Mouse (Mus musculus): ENCODE measurements around the gene Coro6. TPM values are rescaled to one million over a fixed set of nuclear protein-coding genes. Genes with fewer than 3 reads are reported as not detected.

The Coro6 gene
- polyA plus RNA-seq, 1 experiment from 2014 or later, result 0.39 TPM

DNA sequence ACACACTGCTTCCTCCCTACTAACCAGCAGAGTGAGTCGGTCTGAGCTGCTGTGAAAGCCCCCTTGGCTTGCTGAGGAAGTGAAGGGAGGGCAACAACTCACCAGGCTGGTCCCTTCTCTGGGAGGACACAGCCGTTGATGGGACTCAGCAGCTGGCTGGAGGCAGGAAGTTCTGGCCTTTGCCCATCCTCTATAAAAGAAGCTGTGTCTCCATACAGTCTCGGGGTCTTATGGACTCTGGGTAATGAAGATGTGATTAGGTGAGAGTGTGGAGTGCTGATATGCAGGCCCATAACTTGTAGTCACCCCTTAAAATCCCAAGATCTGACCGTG is 32.1 kb downstream of the Coro6 start:
- peaks cover 57% of the 10 kb centered on the region for H3K4me1 ChIP-seq (ENCODE audit: control insufficient read depth, insufficient read depth, low read length)
- H3K27me3 ChIP-seq (ENCODE audit: control insufficient read depth, insufficient read depth, low read length), result no peaks in the 10 kb centered on the region
- WGBS, result 26% methylated on average over 4 of the region's 4 CpGs
- H3K9ac ChIP-seq (ENCODE audit: low read depth, low read length), result peak overlapping the region; percentile 93
- H3K27ac ChIP-seq (ENCODE audit: low read depth, low read length), result peak overlapping the region; percentile 82
- no peak for ATAC-seq (ENCODE audit: low FRiP score, low TSS enrichment)
- H3K4me2 ChIP-seq (replicated peaks; ENCODE audit: low read depth, low read length), result peak overlapping the region; percentile 95
- peak overlapping the region; percentile 89 for H3K4me3 ChIP-seq (ENCODE audit: low read length)
- H3K36me3 ChIP-seq (ENCODE audit: control insufficient read depth, insufficient read depth, low read length), result peaks cover 4% of the 10 kb centered on the region; the same call in 1 of the 2 replicates
- no peaks in the 10 kb centered on the region for H3K9me3 ChIP-seq (ENCODE audit: control insufficient read depth, low read length)

DNA sequence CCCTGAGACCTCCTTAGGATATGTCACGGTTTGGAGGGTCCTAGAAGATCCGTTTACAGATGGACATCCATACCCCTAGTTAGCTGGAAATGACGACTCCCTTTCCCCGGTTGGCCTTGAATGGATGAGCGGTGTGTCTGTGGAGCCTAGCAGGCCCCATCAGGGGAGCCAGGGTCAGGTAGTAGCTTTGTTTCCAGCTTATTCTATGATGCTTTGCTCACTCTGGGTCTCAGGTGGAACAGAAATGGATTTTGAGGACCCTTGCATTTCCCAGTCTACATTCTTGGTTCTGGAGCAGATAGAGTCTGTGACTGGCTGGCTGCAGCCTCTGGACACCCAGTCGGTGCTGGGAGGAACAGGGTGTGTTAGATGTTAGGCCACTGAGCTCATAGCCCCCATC is 32.6 kb downstream of the Coro6 start:
- no peaks in the 10 kb centered on the region for H3K27me3 ChIP-seq (ENCODE audit: control insufficient read depth, insufficient read depth, low read length)

DNA sequence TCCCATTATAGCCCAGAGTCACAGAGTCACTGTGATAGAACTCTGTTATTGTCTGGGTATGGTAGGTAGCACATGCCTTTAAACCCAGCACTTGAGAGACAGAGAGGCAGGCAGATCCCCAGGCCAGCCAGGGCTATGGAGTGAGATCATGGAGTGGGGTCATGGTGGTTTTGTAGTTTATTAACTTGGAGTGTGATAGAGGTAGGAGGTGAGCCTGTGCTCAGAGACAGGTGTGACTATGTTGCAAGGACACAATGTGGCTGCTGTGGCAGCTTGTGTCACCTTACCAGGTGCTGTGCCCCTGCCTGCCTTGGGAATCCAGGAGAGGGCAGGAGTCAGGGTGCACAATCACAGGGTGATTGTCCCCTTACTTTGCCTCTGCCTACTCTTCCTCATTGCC is 33.3 kb downstream of the Coro6 start:
- H3K27me3 ChIP-seq (ENCODE audit: control insufficient read depth, insufficient read depth, low read length), result no peaks in the 10 kb centered on the region
- H3K4me2 ChIP-seq (replicated peaks; ENCODE audit: low read depth, low read length), result peak overlapping the region; percentile 3; the same call in 1 of the 2 replicates
- no peaks in the 10 kb centered on the region for H3K9me3 ChIP-seq (ENCODE audit: control insufficient read depth, low read length)
- H3K36me3 ChIP-seq (ENCODE audit: control insufficient read depth, insufficient read depth, low read length), result peaks cover 15% of the 10 kb centered on the region; the same call in 1 of the 2 replicates
- H3K4me1 ChIP-seq (ENCODE audit: control insufficient read depth, insufficient read depth, low read length), result peaks cover 52% of the 10 kb centered on the region
- no peak overlapping the region for H3K4me3 ChIP-seq (ENCODE audit: low read length)
- H3K9ac ChIP-seq (ENCODE audit: low read depth, low read length), result 0 out of 2 replicates have a peak overlapping the region, but pooled peaks have one; percentile 12
- no peak overlapping the region for H3K27ac ChIP-seq (ENCODE audit: low read depth, low read length)
- no peak for ATAC-seq (ENCODE audit: low FRiP score, low TSS enrichment)

More for the DNA sequence above, 32.6 kb downstream of the Coro6 start:
- H3K9ac ChIP-seq (ENCODE audit: low read depth, low read length), result peak overlapping the region; percentile 93; the same call in 1 of the 2 replicates
- H3K36me3 ChIP-seq (ENCODE audit: control insufficient read depth, insufficient read depth, low read length), result peaks cover 9% of the 10 kb centered on the region; the same call in 1 of the 2 replicates
- no peaks in the 10 kb centered on the region for H3K9me3 ChIP-seq (ENCODE audit: control insufficient read depth, low read length)
- peak overlapping the region; percentile 89; the same call in 1 of the 2 replicates for H3K4me3 ChIP-seq (ENCODE audit: low read length)
- H3K27ac ChIP-seq (ENCODE audit: low read depth, low read length), result no peak overlapping the region
- no peak for ATAC-seq (ENCODE audit: low FRiP score, low TSS enrichment)
- WGBS, result 59% methylated on average over 6 of the region's 6 CpGs
- peaks cover 57% of the 10 kb centered on the region for H3K4me1 ChIP-seq (ENCODE audit: control insufficient read depth, insufficient read depth, low read length)
- H3K4me2 ChIP-seq (replicated peaks; ENCODE audit: low read depth, low read length), result peak overlapping the region; percentile 95

DNA sequence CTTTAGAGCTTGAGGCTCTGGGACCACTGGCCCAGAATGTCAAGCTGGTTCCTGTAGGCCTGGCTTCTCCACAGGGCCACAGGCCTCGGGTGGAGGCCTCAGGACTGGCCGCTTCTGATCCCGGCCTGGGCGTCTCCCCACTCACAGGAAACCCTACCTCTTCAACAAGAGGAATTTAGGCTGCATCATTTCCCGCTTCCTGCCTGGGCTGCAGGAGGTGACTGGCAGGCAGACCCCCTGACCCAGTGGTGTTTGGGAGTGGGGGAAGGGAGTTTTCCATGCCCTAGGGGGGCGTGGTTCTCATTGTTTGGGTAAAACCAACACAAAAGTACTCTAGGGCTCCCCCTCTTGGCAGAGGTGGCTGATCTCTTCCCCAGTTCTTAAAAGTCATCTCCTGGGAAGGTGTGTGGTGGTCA is 35.1 kb downstream of the Coro6 start:
- peaks cover 31% of the 10 kb centered on the region; the same call in 1 of the 2 replicates for H3K36me3 ChIP-seq (ENCODE audit: control insufficient read depth, insufficient read depth, low read length)
- 27% methylated on average over 6 of the region's 6 CpGs for WGBS
- H3K9ac ChIP-seq (ENCODE audit: low read depth, low read length), result peak overlapping the region; percentile 13; the same call in 1 of the 2 replicates

DNA sequence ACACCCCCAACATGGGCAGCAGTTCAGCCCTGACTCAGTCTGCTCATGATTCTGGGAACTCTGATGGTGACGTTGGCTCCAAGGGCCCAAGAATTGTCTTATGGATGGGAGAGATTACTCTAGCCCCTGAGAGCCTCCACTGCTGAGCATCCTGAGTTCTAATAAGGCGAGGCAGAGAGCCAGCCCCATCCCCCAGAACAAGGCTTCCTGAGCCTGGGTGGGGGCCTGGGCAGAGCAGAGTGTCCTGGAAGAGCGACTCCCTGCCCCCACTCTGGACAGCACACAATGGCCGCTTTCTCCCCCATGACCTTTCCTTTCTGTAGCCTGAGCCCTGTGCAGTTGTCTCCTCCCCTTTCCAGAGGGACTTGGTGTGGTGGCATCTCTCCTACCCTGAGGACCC is 35.6 kb downstream of the Coro6 start:
- WGBS, result 51% methylated on average over 4 of the region's 4 CpGs
- Histone ChIP-seq H3K9me3 (ENCODE audit: control insufficient read depth, low read length) (no peaks in the 10 kb centered on the region), H3K27ac (ENCODE audit: low read depth, low read length) (peak overlapping the region; percentile 44; the same call in 1 of the 2 replicates), H3K9ac (ENCODE audit: low read depth, low read length) (no peak overlapping the region), H3K4me2 (replicated peaks; ENCODE audit: low read depth, low read length) (no peak overlapping the region), H3K4me3 (ENCODE audit: low read length) (no peak overlapping the region), H3K27me3 (ENCODE audit: control insufficient read depth, insufficient read depth, low read length) (no peaks in the 10 kb centered on the region), H3K4me1 (ENCODE audit: control insufficient read depth, insufficient read depth, low read length) (peaks cover 38% of the 10 kb centered on the region), H3K36me3 (ENCODE audit: control insufficient read depth, insufficient read depth, low read length) (peaks cover 36% of the 10 kb centered on the region)
- no peak for ATAC-seq (ENCODE audit: low FRiP score, low TSS enrichment)

More for the DNA sequence above, 35.1 kb downstream of the Coro6 start:
- Histone ChIP-seq H3K9me3 (ENCODE audit: control insufficient read depth, low read length) (no peaks in the 10 kb centered on the region), H3K4me1 (ENCODE audit: control insufficient read depth, insufficient read depth, low read length) (peaks cover 40% of the 10 kb centered on the region), H3K4me2 (replicated peaks; ENCODE audit: low read depth, low read length) (no peak overlapping the region), H3K27ac (ENCODE audit: low read depth, low read length) (peak overlapping the region; percentile 77), H3K27me3 (ENCODE audit: control insufficient read depth, insufficient read depth, low read length) (no peaks in the 10 kb centered on the region), H3K4me3 (ENCODE audit: low read length) (no peak overlapping the region)
- no peak for ATAC-seq (ENCODE audit: low FRiP score, low TSS enrichment)

DNA sequence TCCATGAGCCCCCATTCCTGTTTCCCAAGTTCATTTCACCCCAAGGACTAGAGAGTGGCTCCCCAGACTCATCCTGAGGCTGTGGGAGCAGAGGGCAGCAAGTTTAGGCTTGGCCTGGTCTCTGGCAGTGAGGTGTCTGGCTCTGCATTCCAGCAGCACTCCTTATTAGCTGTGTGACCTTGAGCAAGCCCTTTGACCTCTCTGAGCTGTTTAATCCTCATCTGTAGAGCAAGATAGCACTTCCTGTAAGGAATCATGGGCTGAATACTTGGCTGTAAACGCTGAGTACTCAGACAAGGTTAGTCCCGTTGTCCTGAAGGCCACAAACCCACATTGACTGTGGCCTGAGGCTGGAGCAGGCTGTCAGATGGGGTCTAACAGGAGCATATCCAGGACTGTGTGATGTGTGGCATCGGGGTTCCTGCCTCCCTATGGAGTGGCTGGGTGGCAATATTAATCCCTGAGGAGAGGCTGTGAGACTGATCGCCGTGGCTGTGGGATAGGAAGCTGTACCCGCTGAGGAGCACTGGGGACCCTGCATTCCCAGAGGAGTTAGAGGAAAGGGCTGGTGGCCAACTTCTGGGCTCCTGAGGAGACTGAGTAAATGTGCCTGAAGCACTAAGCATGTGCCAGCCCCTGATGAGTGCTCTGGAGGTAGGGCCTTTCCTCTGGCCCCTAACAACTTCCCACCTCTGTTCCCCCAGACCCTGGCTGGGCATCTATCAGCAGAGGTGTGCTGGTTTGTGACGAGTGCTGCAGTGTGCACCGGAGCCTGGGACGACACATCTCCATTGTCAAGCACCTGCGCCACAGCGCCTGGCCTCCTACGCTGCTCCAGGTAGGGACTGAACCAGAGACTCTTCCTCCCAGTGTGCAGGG is 36.3 kb downstream of the Coro6 start:
- 84% methylated on average over 12 of the region's 12 CpGs for WGBS
- peak overlapping the region; percentile 44 for H3K27ac ChIP-seq (ENCODE audit: low read depth, low read length)
- H3K36me3 ChIP-seq (ENCODE audit: control insufficient read depth, insufficient read depth, low read length), result peaks cover 42% of the 10 kb centered on the region
- no peak overlapping the region for H3K4me3 ChIP-seq (ENCODE audit: low read length)
- H3K9me3 ChIP-seq (ENCODE audit: control insufficient read depth, low read length), result no peaks in the 10 kb centered on the region
- H3K4me1 ChIP-seq (ENCODE audit: control insufficient read depth, insufficient read depth, low read length), result peaks cover 38% of the 10 kb centered on the region
- H3K9ac ChIP-seq (ENCODE audit: low read depth, low read length), result no peak overlapping the region
- H3K4me2 ChIP-seq (replicated peaks; ENCODE audit: low read depth, low read length), result no peak overlapping the region
- H3K27me3 ChIP-seq (ENCODE audit: control insufficient read depth, insufficient read depth, low read length), result no peaks in the 10 kb centered on the region
- ATAC-seq (ENCODE audit: low FRiP score, low TSS enrichment), result no peak

DNA sequence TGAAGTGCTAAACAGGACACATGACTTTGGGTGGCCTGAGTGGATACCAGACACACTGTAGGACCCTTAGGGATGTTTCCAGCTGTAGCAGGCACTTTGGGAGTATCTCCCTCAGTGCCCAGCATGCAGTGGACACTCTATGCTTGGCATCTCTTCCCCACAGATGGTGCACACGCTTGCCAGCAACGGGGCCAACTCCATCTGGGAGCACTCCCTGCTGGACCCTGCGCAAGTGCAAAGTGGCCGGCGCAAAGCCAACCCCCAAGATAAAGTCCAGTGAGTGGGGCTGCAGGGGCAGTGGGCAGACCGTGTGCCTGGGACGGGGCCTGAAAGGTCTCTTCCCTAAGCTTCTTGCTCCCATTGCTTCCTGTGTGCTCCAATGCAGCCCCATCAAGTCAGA is 37.1 kb downstream of the Coro6 start:
- H3K27ac ChIP-seq (ENCODE audit: low read depth, low read length), result no peak overlapping the region
- ATAC-seq (ENCODE audit: low FRiP score, low TSS enrichment), result no peak
- WGBS, result 90% methylated on average over 7 of the region's 7 CpGs
- peaks cover 51% of the 10 kb centered on the region for H3K36me3 ChIP-seq (ENCODE audit: control insufficient read depth, insufficient read depth, low read length)
- H3K27me3 ChIP-seq (ENCODE audit: control insufficient read depth, insufficient read depth, low read length), result no peaks in the 10 kb centered on the region
- no peak overlapping the region for H3K4me3 ChIP-seq (ENCODE audit: low read length)
- H3K9ac ChIP-seq (ENCODE audit: low read depth, low read length), result no peak overlapping the region
- no peak overlapping the region for H3K4me2 ChIP-seq (replicated peaks; ENCODE audit: low read depth, low read length)
- H3K4me1 ChIP-seq (ENCODE audit: control insufficient read depth, insufficient read depth, low read length), result peaks cover 36% of the 10 kb centered on the region
- no peaks in the 10 kb centered on the region for H3K9me3 ChIP-seq (ENCODE audit: control insufficient read depth, low read length)

DNA sequence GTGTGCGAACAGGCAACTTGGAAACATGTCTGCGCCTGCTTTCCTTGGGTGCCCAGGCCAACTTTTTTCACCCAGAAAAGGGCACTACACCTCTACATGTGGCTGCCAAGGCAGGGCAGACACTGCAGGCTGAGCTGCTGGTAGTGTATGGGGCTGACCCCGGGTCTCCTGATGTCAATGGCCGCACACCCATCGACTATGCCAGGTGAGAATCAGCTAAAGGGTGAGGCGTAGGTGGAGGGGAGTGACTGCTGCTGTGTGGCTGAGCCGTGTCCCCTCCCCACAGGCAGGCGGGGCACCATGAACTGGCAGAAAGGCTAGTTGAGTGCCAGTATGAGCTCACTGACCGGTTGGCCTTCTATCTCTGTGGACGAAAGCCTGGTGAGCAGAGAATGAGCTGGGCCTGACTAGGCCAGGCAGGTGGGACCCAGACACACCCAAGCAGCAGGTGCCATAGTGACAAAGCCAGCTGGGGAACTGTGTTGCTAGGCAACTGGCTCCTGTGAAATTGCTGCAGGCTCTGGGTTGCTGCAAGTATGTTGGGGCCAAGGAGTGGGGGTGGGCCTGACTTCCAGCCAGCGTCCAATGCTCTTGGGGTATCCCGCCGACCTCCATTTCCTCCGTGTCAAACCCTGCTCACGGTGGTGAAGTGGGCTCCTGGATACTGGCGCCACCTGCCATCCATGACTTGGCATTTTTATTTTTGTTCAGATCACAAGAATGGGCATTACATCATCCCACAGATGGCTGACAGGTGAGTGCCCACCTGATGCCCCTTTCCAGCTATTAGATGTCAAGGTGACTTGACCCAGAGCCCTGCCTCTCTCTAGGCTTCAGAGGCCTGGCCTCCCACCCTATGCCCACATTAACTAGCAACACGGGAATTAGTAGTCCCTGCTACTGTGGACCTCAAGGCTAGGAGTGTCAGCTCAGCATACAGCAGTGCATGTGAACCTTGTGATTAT is 38.4 kb downstream of the Coro6 start:
- no peak overlapping the region for H3K27ac ChIP-seq (ENCODE audit: low read depth, low read length)
- H3K4me2 ChIP-seq (replicated peaks; ENCODE audit: low read depth, low read length), result no peak overlapping the region
- no peak overlapping the region for H3K9ac ChIP-seq (ENCODE audit: low read depth, low read length)
- WGBS, result 79% methylated on average over 17 of the region's 17 CpGs
- H3K27me3 ChIP-seq (ENCODE audit: control insufficient read depth, insufficient read depth, low read length), result no peaks in the 10 kb centered on the region
- peaks cover 23% of the 10 kb centered on the region for H3K4me1 ChIP-seq (ENCODE audit: control insufficient read depth, insufficient read depth, low read length)
- no peak for ATAC-seq (ENCODE audit: low FRiP score, low TSS enrichment)
- no peaks in the 10 kb centered on the region for H3K9me3 ChIP-seq (ENCODE audit: control insufficient read depth, low read length)
- peaks cover 64% of the 10 kb centered on the region for H3K36me3 ChIP-seq (ENCODE audit: control insufficient read depth, insufficient read depth, low read length)
- no peak overlapping the region for H3K4me3 ChIP-seq (ENCODE audit: low read length)
